Mouse (Mus musculus): ENCODE measurements around the gene Olfr430. TPM values are rescaled to one million over a fixed set of nuclear protein-coding genes. Genes with fewer than 3 reads are reported as not detected.

Gene Olfr430
- total and polyA plus RNA-seq, 2 experiments from 2014 or later: not detected

GRCm38 (mm10) chr1:174121062-174121461, 54.7 kb downstream of the Olfr430 start, which contains the start of gene Olfr231:
Gene Olfr231, minus strand, starts transcription at chr1:174121162.
- 65% methylated on average over 2 of the region's 2 CpGs for WGBS
- H3K9ac ChIP-seq (replicated peaks; ENCODE audit: low read depth, low read length): no peak within 1 kb of the TSS
- H3K27me3 ChIP-seq (ENCODE audit: control insufficient read depth, insufficient read depth, low read length): no peaks in the 10 kb centered on the region
- no peaks in the 10 kb centered on the region for H3K36me3 ChIP-seq (replicated peaks; ENCODE audit: control insufficient read depth, insufficient read depth, low read length)
- no peaks in the 10 kb centered on the region for H3K9me3 ChIP-seq (replicated peaks; ENCODE audit: control insufficient read depth, low read length)
- no peak within 1 kb of the TSS for H3K27ac ChIP-seq (ENCODE audit: low read depth)
- no peak within 1 kb of the TSS for H3K4me2 ChIP-seq (ENCODE audit: low read depth, low read length)
- TF ChIP-seq CTCF (IDR thresholded peaks at IDR 0.05; ENCODE audit: low read depth): no peak
- TF ChIP-seq EP300 (IDR thresholded peaks at IDR 0.05; ENCODE audit: low read depth): no peak
- no peaks in the 10 kb centered on the region for H3K4me1 ChIP-seq (ENCODE audit: control insufficient read depth, insufficient read depth)
- no peak within 1 kb of the TSS for H3K4me3 ChIP-seq (ENCODE audit: low read depth, low read length)
- ATAC-seq (ENCODE audit: insufficient read depth, low read depth): no peak
- no peak for DNase-seq (ENCODE audit: low spot score)

Other genes starting within 250 kb of the Olfr430 start
- gene Ifi211, start 153.6 kb upstream of the Olfr430 start, total RNA-seq (2014; rRNA removed; ENCODE audit: low replicate concordance): 0.11 and 1.0 TPM in 2 replicates
- 1.5 and 1.7 TPM in 2 replicates for gene Ifi211, start 153.6 kb upstream of the Olfr430 start, polyA plus RNA-seq (2015; fragmentation: Nextera tagmentation; extraction: Ambion mirVana)
- gene Mndal, start 124.1 kb upstream of the Olfr430 start, total RNA-seq (2014; rRNA removed; ENCODE audit: low replicate concordance): 0.15 and 0.65 TPM in 2 replicates
- gene Mndal, start 124.1 kb upstream of the Olfr430 start, polyA plus RNA-seq (2015; fragmentation: Nextera tagmentation; extraction: Ambion mirVana): 7.7 and 8.1 TPM in 2 replicates
- 2.2 and 6.3 TPM in 2 replicates for gene Ifi203, start 123.9 kb upstream of the Olfr430 start, total RNA-seq (2014; rRNA removed; ENCODE audit: low replicate concordance)
- 4.5 and 4.7 TPM in 2 replicates for gene Ifi203, start 123.9 kb upstream of the Olfr430 start, polyA plus RNA-seq (2015; fragmentation: Nextera tagmentation; extraction: Ambion mirVana)
- not detected in 2 replicates for gene Ifi202b, start 83.9 kb upstream of the Olfr430 start, total RNA-seq (2014; rRNA removed; ENCODE audit: low replicate concordance)
- gene Ifi202b, start 83.9 kb upstream of the Olfr430 start, polyA plus RNA-seq (2015; fragmentation: Nextera tagmentation; extraction: Ambion mirVana): not detected in 2 replicates
- gene Ifi205, start 34.8 kb upstream of the Olfr430 start, total RNA-seq (2014; rRNA removed; ENCODE audit: low replicate concordance): 0.12 TPM in 1 of 2 replicates, not detected in the other
- 0.54 and 0.56 TPM in 2 replicates for gene Ifi205, start 34.8 kb upstream of the Olfr430 start, polyA plus RNA-seq (2015; fragmentation: Nextera tagmentation; extraction: Ambion mirVana)
- gene Olfr433, start 25.9 kb upstream of the Olfr430 start, total RNA-seq (2014; rRNA removed; ENCODE audit: low replicate concordance): not detected in 2 replicates
- gene Olfr433, start 25.9 kb upstream of the Olfr430 start, polyA plus RNA-seq (2015; fragmentation: Nextera tagmentation; extraction: Ambion mirVana): not detected in 2 replicates
- not detected in 2 replicates for gene Olfr432, start 17.4 kb upstream of the Olfr430 start, total RNA-seq (2014; rRNA removed; ENCODE audit: low replicate concordance)
- gene Olfr432, start 17.4 kb upstream of the Olfr430 start, polyA plus RNA-seq (2015; fragmentation: Nextera tagmentation; extraction: Ambion mirVana): not detected in 2 replicates
- gene Olfr429, start 17.7 kb downstream of the Olfr430 start, total RNA-seq (2014; rRNA removed; ENCODE audit: low replicate concordance): not detected in 2 replicates
- not detected in 2 replicates for gene Olfr429, start 17.7 kb downstream of the Olfr430 start, polyA plus RNA-seq (2015; fragmentation: Nextera tagmentation; extraction: Ambion mirVana)
- gene Olfr427, start 30.3 kb downstream of the Olfr430 start, total RNA-seq (2014; rRNA removed; ENCODE audit: low replicate concordance): not detected in 2 replicates
- not detected in 2 replicates for gene Olfr427, start 30.3 kb downstream of the Olfr430 start, polyA plus RNA-seq (2015; fragmentation: Nextera tagmentation; extraction: Ambion mirVana)
- gene Olfr231, start 54.6 kb downstream of the Olfr430 start, total RNA-seq (2014; rRNA removed; ENCODE audit: low replicate concordance): not detected in 2 replicates
- gene Olfr231, start 54.6 kb downstream of the Olfr430 start, polyA plus RNA-seq (2015; fragmentation: Nextera tagmentation; extraction: Ambion mirVana): not detected in 2 replicates
- gene Olfr424, start 64.9 kb downstream of the Olfr430 start, total RNA-seq (2014; rRNA removed; ENCODE audit: low replicate concordance): not detected in 2 replicates
- not detected in 2 replicates for gene Olfr424, start 64.9 kb downstream of the Olfr430 start, polyA plus RNA-seq (2015; fragmentation: Nextera tagmentation; extraction: Ambion mirVana)
- not detected in 2 replicates for gene Olfr420, start 89.0 kb downstream of the Olfr430 start, total RNA-seq (2014; rRNA removed; ENCODE audit: low replicate concordance)
- gene Olfr420, start 89.0 kb downstream of the Olfr430 start, polyA plus RNA-seq (2015; fragmentation: Nextera tagmentation; extraction: Ambion mirVana): not detected in 2 replicates
- 1.9 and 3.7 TPM in 2 replicates for gene Spta1, start 106.2 kb downstream of the Olfr430 start, total RNA-seq (2014; rRNA removed; ENCODE audit: low replicate concordance)
- gene Spta1, start 106.2 kb downstream of the Olfr430 start, polyA plus RNA-seq (2015; fragmentation: Nextera tagmentation; extraction: Ambion mirVana): 1.3 and 1.5 TPM in 2 replicates
- gene Olfr419, start 185.5 kb downstream of the Olfr430 start, total RNA-seq (2014; rRNA removed; ENCODE audit: low replicate concordance): not detected in 2 replicates
- gene Olfr419, start 185.5 kb downstream of the Olfr430 start, polyA plus RNA-seq (2015; fragmentation: Nextera tagmentation; extraction: Ambion mirVana): not detected in 2 replicates

Data from heart, postnatal 0 days (tissue).